Mouse (Mus musculus): ENCODE data around the gene H2-Ab1. TPM values are rescaled to one million over a fixed set of nuclear protein-coding genes. Genes with fewer than 3 reads are reported as not detected.

Gene H2-Ab1
- polyA plus RNA-seq, 1 experiment, result 0.14 TPM

DNA sequence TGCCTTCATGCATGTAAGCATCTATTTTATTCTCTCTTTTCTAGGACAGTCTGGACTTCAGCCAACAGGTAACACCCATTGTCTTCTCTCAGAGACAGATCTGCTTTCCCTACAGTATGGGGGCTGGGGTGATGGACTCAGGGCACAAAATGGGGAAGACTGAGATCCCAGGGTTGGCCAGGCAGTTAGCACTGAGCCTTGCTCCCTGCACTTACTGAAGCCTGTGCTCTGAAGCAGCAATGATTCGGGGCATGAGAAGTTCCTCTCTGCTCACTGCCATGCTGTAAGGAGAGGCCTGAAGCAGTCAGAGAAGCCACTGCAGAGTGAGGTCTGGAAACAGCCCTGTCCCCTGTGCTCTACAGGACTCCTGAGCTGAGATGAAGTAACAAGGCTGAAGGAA is 58.0 kb downstream of the H2-Ab1 start:
- no peaks in the 10 kb centered on the region for H3K36me3 ChIP-seq (ENCODE audit: control insufficient read depth)
- no peaks in the 10 kb centered on the region for H3K27me3 ChIP-seq (ENCODE audit: control insufficient read depth)
- no peak overlapping the region for H3K4me3 ChIP-seq (replicated peaks)
- TF ChIP-seq GATA1 (IDR thresholded peaks at IDR 0.05; ENCODE audit: low read length) (no peak), TAL1 (IDR thresholded peaks at IDR 0.05; ENCODE audit: low read length) (no peak)
- H3K9me3 ChIP-seq (ENCODE audit: control insufficient read depth, low read length), result no peaks in the 10 kb centered on the region
- no peaks in the 10 kb centered on the region for H3K4me1 ChIP-seq (ENCODE audit: control insufficient read depth)

DNA sequence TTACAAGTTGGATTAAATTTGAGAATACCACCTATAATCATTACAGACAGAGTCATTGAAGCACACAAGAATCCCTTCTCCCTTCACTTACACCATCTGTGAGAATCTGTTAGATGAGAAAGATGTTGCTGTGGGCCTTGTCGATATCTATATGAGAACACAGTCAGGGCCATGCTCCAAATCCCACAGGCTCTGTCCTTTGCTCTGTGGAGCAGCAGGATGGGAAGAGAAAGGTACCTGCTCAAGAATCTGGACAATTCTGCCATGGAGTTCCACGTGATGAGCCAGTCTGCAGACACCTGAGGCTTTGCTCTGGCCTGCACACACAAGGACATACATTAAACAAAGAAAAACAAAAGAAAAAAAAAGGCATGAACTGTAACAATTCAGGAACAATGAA is 59.2 kb downstream of the H2-Ab1 start:
- Histone ChIP-seq H3K36me3 (ENCODE audit: control insufficient read depth) (no peaks in the 10 kb centered on the region), H3K4me1 (ENCODE audit: control insufficient read depth) (no peaks in the 10 kb centered on the region), H3K9me3 (ENCODE audit: control insufficient read depth, low read length) (no peaks in the 10 kb centered on the region), H3K4me3 (replicated peaks) (no peak overlapping the region), H3K27me3 (ENCODE audit: control insufficient read depth) (no peaks in the 10 kb centered on the region)
- TF ChIP-seq GATA1 (IDR thresholded peaks at IDR 0.05; ENCODE audit: low read length) (no peak), TAL1 (IDR thresholded peaks at IDR 0.05; ENCODE audit: low read length) (no peak)

DNA sequence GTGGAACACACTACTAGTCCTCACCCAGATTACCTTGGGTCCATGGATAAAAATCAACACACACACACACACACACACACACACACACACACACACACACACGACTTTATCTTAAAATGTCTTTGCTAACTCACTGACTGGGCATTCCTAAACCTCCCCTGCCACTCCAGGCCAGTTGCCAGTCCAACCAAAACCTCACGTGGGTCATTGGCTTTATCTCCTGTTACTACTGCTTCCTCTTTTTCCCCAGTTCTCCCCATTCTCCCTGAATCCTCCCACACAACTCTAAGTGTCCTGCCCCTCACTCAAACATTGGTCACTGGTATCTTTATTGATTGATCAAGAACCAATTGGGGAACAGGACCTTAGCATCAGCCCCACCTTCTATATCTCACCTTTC is 59.8 kb downstream of the H2-Ab1 start:
- Histone ChIP-seq H3K4me3 (replicated peaks) (no peak overlapping the region), H3K4me1 (ENCODE audit: control insufficient read depth) (no peaks in the 10 kb centered on the region), H3K27me3 (ENCODE audit: control insufficient read depth) (no peaks in the 10 kb centered on the region), H3K9me3 (ENCODE audit: control insufficient read depth, low read length) (no peaks in the 10 kb centered on the region), H3K36me3 (ENCODE audit: control insufficient read depth) (no peaks in the 10 kb centered on the region)
- no peak for TF ChIP-seq TAL1 (IDR thresholded peaks at IDR 0.05; ENCODE audit: low read length)
- TF ChIP-seq GATA1 (IDR thresholded peaks at IDR 0.05; ENCODE audit: low read length), result no peak

Other genes with a start within 250 kb of the H2-Ab1 start
- gene Ring1, start 233.0 kb upstream of the H2-Ab1 start, polyA plus RNA-seq (2012), result 1.8 and 2.5 TPM in 2 replicates
- 1.4 TPM in 2 replicates for gene H2-Ke6, start 229.6 kb upstream of the H2-Ab1 start, polyA plus RNA-seq (2012)
- gene Slc39a7, start 226.0 kb upstream of the H2-Ab1 start, polyA plus RNA-seq (2012), result 3.5 TPM in 2 replicates
- 10.1 and 11.3 TPM in 2 replicates for gene Rxrb, start 225.9 kb upstream of the H2-Ab1 start, polyA plus RNA-seq (2012)
- gene Col11a2, start 218.3 kb upstream of the H2-Ab1 start, polyA plus RNA-seq (2012), result 0.45 and 0.56 TPM in 2 replicates
- gene H2-Oa, start 165.3 kb upstream of the H2-Ab1 start, polyA plus RNA-seq (2012), result 0.04 and 0.14 TPM in 2 replicates
- 0.46 and 1.0 TPM in 2 replicates for gene H2-DMa, start 138.1 kb upstream of the H2-Ab1 start, polyA plus RNA-seq (2012)
- 28.3 and 30.4 TPM in 2 replicates for gene Brd2, start 135.1 kb upstream of the H2-Ab1 start, polyA plus RNA-seq (2012)
- gene H2-DMb2, start 114.4 kb upstream of the H2-Ab1 start, polyA plus RNA-seq (2012), result not detected in 2 replicates
- not detected in 2 replicates for gene H2-DMb1, start 104.6 kb upstream of the H2-Ab1 start, polyA plus RNA-seq (2012)
- 0.05 and 0.06 TPM in 2 replicates for gene Tap1, start 70.1 kb upstream of the H2-Ab1 start, polyA plus RNA-seq (2012)
- gene Psmb9, start 69.9 kb upstream of the H2-Ab1 start, polyA plus RNA-seq (2012), result 0.05 and 0.10 TPM in 2 replicates
- gene Psmb8, start 60.0 kb upstream of the H2-Ab1 start, polyA plus RNA-seq (2012), result 0.24 and 0.28 TPM in 2 replicates
- gene Tap2, start 54.2 kb upstream of the H2-Ab1 start, polyA plus RNA-seq (2012), result 0.83 and 1.0 TPM in 2 replicates
- not detected in 2 replicates for gene H2-Ob, start 18.8 kb upstream of the H2-Ab1 start, polyA plus RNA-seq (2012)
- not detected in 2 replicates for gene H2-Aa, start 30.1 kb downstream of the H2-Ab1 start, polyA plus RNA-seq (2012)
- gene H2-Eb1, start 48.2 kb downstream of the H2-Ab1 start, polyA plus RNA-seq (2012), result 0.05 TPM in 1 of 2 replicates, not detected in the other
- gene H2-Eb2, start 68.0 kb downstream of the H2-Ab1 start, polyA plus RNA-seq (2012), result not detected in 2 replicates
- not detected in 2 replicates for gene Btnl2, start 97.1 kb downstream of the H2-Ab1 start, polyA plus RNA-seq (2012)
- gene Btnl1, start 119.4 kb downstream of the H2-Ab1 start, polyA plus RNA-seq (2012), result not detected in 2 replicates
- gene BC051142, start 141.1 kb downstream of the H2-Ab1 start, polyA plus RNA-seq (2012), result not detected in 2 replicates
- gene Btnl4, start 219.6 kb downstream of the H2-Ab1 start, polyA plus RNA-seq (2012), result 0.02 TPM in 1 of 2 replicates, not detected in the other

All from erythroblast, embryonic 14.5 days (primary cell).